Mouse (Mus musculus) limb, embryonic 15.5 days (tissue): ENCODE measurements around the gene Mrtfa. TPM values are rescaled to one million over a fixed set of nuclear protein-coding genes. Genes with fewer than 3 reads are reported as not detected.

Source experiments
- ATAC-seq: fragments of 200-750 bp; cut with Nextera tagmentation; 2 replicates; pipeline ENCODE4 v1.8.0; 2017; ENCODE audit warnings: low read depth, moderate TSS enrichment; ENCODE audit not compliant: insufficient number of reproducible peaks, low FRiP score, low TSS enrichment
- H3K27ac ChIP-seq: fragments of 300-500 bp; sonication (generic); 2 replicates; pipeline ENCODE4 v1.5.1; 2015; ENCODE audit warnings: moderate library complexity, mild to moderate bottlenecking, inconsistent platforms
- H3K27me3 ChIP-seq: fragments of 300-500 bp; sonication (generic); 2 replicates; pipeline ENCODE4 v1.6.1; 2015; ENCODE audit warnings: inconsistent platforms
- H3K36me3 ChIP-seq: fragments of 300-500 bp; sonication (generic); 2 replicates; pipeline ENCODE4 v1.6.1; 2015; ENCODE audit warnings: inconsistent platforms
- H3K4me1 ChIP-seq: fragments of 300-500 bp; sonication (generic); 2 replicates; pipeline ENCODE4 v1.6.1; 2015; ENCODE audit warnings: inconsistent platforms
- H3K4me2 ChIP-seq: fragments of 300-500 bp; sonication (generic); 2 replicates; pipeline ENCODE4 v1.6.1; 2015; ENCODE audit warnings: mild to moderate bottlenecking, inconsistent platforms
- H3K4me3 ChIP-seq: fragments of 300-500 bp; sonication (generic); 2 replicates; pipeline ENCODE4 v1.5.1; 2015; ENCODE audit warnings: mild to moderate bottlenecking, inconsistent platforms
- H3K9ac ChIP-seq: fragments of 300-500 bp; sonication (generic); 2 replicates; pipeline ENCODE4 v1.6.1; 2015; ENCODE audit warnings: inconsistent platforms
- H3K9me3 ChIP-seq: fragments of 300-500 bp; sonication (generic); 2 replicates; pipeline ENCODE4 v1.6.1; 2016; ENCODE audit warnings: inconsistent platforms
- WGBS: fragments of 180-500 bp; shearing (Covaris S2); methylation state at CpG from one replicate; pipeline ENCODE4 v1.1.7; 2015; 5-methylcytosine and 5-hydroxymethylcytosine counted together
- polyA plus RNA-seq: library from polyadenylated mRNA; unstranded; fragments of >200 nt; fragmentation: Nextera tagmentation; extraction: Ambion mirVana; gene quantifications from 2 replicates; pipeline ENCODE4 v1.2.1, GENCODE M21; 2015

Mrtfa gene
- 29.4 TPM in 2 replicates for polyA plus RNA-seq

DNA sequence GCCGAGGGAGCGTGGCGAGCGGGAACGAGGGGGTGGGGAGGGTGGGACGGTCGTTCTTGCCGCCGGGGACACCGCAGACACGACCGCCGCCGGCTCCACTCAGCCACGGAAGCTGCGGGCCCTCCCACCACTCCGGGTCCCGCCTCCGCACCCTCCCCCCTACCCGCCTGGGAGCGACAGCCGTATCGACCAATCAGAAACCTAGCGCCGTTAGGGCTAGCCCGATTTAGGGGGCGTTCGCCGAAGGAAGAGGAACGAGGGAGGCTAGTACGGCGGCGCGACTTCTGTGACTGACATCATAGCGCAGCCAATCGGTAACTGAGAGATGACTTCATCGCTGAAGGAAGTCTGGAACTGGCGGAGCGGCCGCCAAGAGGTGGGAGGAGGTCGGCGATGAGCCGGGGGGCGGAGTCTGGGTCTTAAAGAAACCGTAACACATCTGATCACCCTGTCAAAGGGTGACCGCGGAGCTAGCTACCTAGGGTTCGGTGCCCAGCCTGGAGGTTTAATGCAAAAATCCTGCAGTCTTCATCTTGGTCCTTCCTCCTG is at the start of gene Mrtfa:
Gene Mrtfa (minus strand): TSS at position 128 of the 549 bp plus-strand sequence.
- under 1% methylated on average over 48 of the region's 48 CpGs for WGBS
- peak; percentile 99 for ATAC-seq
- Histone ChIP-seq H3K9ac (peak within 1 kb of the TSS; percentile 85), H3K4me1 (peaks cover 34% of the 10 kb centered on the region), H3K4me2 (peak within 1 kb of the TSS; percentile 73), H3K4me3 (peak within 1 kb of the TSS; percentile 92), H3K27ac (peak within 1 kb of the TSS; percentile 82), H3K27me3 (no peaks in the 10 kb centered on the region), H3K9me3 (no peaks in the 10 kb centered on the region), H3K36me3 (no peaks in the 10 kb centered on the region)

DNA sequence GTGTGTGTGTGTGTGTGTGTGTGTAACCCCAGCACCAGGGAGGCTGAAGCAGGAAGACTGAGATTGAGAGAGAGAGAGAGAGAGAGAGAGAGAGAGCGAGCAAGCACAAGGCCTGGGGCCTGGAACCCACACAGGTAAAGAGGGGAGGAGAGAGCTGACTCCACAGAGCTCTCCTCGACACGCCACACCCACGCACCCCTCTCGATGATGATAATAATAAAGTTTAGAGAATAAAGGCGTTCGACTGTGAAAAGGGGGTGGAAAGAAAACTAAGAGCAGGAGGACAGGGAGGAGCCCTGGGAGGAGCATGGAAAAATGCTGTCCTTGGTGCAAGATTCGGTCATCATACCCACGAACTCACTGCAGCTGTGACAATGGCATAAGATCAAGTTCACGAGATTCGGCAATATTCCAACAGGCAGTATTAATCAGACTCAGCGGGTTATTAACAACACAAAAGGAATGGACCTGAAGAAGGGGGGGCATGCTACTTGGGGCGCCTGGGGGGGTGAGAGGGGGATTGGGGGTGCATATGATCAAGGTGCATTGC is 49.3 kb upstream of the Mrtfa start:
- no peak for ATAC-seq
- H3K4me1 ChIP-seq: peaks cover 11% of the 10 kb centered on the region
- no peak overlapping the region for H3K9ac ChIP-seq
- H3K4me2 ChIP-seq: no peak overlapping the region
- no peaks in the 10 kb centered on the region for H3K36me3 ChIP-seq
- H3K4me3 ChIP-seq: no peak overlapping the region
- 62% methylated on average over 13 of the region's 13 CpGs for WGBS
- H3K27me3 ChIP-seq: peaks cover 31% of the 10 kb centered on the region
- H3K9me3 ChIP-seq: no peaks in the 10 kb centered on the region
- no peak overlapping the region for H3K27ac ChIP-seq

GRCm38 (mm10) chr15:81239261-81239660 is 48.7 kb upstream of the Mrtfa start:
- Histone ChIP-seq H3K27ac (no peak overlapping the region), H3K9ac (no peak overlapping the region), H3K4me1 (peaks cover 11% of the 10 kb centered on the region), H3K9me3 (no peaks in the 10 kb centered on the region), H3K4me3 (no peak overlapping the region), H3K36me3 (no peaks in the 10 kb centered on the region), H3K27me3 (peaks cover 36% of the 10 kb centered on the region), H3K4me2 (no peak overlapping the region)
- no peak for ATAC-seq
- 19% methylated on average over 7 of the region's 7 CpGs for WGBS

DNA sequence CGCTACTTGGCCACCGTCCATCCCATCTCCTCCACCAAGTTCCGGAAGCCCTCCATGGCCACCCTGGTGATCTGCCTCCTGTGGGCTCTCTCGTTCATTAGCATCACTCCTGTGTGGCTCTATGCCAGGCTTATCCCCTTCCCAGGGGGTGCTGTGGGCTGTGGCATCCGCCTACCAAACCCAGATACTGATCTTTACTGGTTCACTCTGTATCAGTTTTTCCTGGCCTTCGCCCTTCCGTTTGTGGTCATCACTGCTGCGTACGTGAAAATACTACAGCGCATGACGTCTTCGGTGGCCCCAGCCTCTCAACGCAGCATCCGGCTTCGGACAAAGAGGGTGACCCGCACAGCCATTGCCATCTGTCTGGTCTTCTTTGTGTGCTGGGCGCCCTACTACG is 46.9 kb upstream of the Mrtfa start:
- Histone ChIP-seq H3K27ac (no peak overlapping the region), H3K9me3 (no peaks in the 10 kb centered on the region), H3K36me3 (no peaks in the 10 kb centered on the region), H3K4me3 (no peak overlapping the region), H3K9ac (no peak overlapping the region), H3K4me2 (no peak overlapping the region), H3K4me1 (peaks cover 11% of the 10 kb centered on the region), H3K27me3 (peaks cover 36% of the 10 kb centered on the region)
- no peak for ATAC-seq
- WGBS: 91% methylated on average over 18 of the region's 18 CpGs

DNA sequence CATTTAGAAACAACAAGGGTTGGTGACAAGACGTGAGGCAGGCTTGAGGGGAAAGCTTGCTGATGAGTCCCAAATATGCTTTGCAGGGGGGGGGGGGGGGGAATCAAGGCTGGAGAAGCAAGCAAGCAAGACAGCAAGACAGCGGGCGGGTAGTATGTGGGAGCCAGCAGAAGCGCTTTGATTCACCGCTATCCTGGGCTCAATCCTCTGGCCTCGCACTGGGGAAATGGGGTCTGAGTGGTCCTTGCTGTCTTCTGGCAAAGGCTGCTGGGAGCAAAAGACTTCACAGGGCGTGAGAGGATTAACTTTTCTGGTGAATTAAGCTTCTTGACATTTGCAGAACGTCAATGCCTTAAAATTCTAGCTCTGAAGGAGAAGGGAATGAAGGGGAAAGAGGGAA is 45.5 kb upstream of the Mrtfa start:
- H3K27ac ChIP-seq: no peak overlapping the region
- peak overlapping the region; percentile 41 for H3K4me3 ChIP-seq
- no peak for ATAC-seq
- peaks cover 36% of the 10 kb centered on the region for H3K27me3 ChIP-seq
- H3K9ac ChIP-seq: no peak overlapping the region
- 7% methylated on average over 8 of the region's 8 CpGs for WGBS
- H3K36me3 ChIP-seq: no peaks in the 10 kb centered on the region
- no peaks in the 10 kb centered on the region for H3K9me3 ChIP-seq
- peak overlapping the region; percentile 83 for H3K4me2 ChIP-seq
- H3K4me1 ChIP-seq: peaks cover 11% of the 10 kb centered on the region

DNA sequence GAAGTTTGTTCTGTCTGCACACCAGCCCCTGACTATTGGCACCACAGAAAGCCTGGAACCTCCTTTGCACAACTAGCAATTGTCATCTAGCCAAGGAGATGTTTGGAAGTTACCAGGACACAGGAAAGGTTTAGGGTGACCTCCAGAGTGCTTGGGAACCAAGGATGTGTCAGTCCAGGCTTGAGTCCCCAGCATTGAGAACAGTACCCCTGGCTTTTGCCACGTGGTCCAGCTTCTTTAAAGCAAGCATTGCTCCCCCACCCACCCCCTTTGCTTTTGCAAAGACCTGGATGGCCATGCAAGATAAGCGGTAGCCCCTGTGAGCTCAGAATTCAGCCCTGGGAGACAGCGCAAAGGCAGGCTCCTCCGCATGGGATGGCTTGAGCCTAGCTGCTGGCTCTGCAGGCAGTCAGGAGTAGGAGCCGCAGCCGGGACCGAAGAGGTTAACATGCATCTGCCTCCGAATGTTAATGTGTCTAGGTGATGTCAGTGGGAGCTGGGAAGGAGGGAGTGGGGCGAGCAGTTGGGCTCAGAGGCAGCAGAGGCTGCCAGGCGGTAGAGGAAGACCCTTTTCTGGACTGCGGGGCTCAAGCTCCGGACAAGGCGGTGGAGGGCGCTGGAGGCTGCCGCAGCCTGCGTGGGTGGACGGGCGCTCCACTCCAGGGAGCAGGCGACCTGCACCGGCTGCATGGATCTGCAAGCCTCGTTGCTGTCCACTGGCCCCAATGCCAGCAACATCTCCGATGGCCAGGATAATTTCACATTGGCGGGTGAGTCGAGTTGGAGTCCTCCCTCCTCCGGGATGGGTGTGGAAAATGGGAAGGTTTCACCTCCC is 44.7 kb upstream of the Mrtfa start, which contains the start of gene Mchr1:
Gene Mchr1 (plus strand): TSS at position 414 of the 835 bp plus-strand sequence.
- no peak within 1 kb of the TSS for H3K27ac ChIP-seq
- H3K36me3 ChIP-seq: no peaks in the 10 kb centered on the region
- 2% methylated on average over 25 of the region's 25 CpGs for WGBS
- H3K4me1 ChIP-seq: peaks cover 11% of the 10 kb centered on the region
- H3K27me3 ChIP-seq: peaks cover 36% of the 10 kb centered on the region
- no peaks in the 10 kb centered on the region for H3K9me3 ChIP-seq
- ATAC-seq: peak; percentile 55; the same call in 1 of the 2 replicates
- H3K4me2 ChIP-seq: peak within 1 kb of the TSS; percentile 83
- peak within 1 kb of the TSS; percentile 41 for H3K4me3 ChIP-seq
- H3K9ac ChIP-seq: 0 out of 2 replicates have a peak within 1 kb of the TSS, but pooled peaks have one; percentile 1

DNA sequence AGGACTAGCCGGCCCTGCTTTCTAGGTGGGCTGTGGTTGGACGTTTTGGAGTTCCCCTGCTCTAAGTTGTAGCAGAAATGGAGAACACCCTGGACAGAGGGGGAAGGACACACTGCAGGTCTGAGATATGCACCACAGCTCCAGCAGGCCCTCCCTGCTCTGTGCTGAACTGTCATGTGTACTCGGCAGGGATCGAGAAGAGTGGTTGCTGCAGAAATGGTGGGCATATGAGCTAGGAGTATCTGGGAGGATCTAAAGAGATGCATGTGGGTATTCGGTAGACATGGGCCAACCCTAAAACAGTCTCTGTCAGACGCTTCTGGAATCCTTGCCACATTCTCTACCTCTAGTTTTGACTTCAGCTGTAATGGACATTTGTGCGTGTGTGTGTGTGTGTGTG is 40.8 kb upstream of the Mrtfa start:
- Histone ChIP-seq H3K4me2 (no peak overlapping the region), H3K27me3 (peaks cover 13% of the 10 kb centered on the region), H3K9me3 (no peaks in the 10 kb centered on the region), H3K9ac (no peak overlapping the region), H3K36me3 (no peaks in the 10 kb centered on the region), H3K4me1 (peaks cover 11% of the 10 kb centered on the region), H3K27ac (no peak overlapping the region), H3K4me3 (no peak overlapping the region)
- WGBS: 78% methylated on average over 7 of the region's 7 CpGs
- no peak for ATAC-seq

DNA sequence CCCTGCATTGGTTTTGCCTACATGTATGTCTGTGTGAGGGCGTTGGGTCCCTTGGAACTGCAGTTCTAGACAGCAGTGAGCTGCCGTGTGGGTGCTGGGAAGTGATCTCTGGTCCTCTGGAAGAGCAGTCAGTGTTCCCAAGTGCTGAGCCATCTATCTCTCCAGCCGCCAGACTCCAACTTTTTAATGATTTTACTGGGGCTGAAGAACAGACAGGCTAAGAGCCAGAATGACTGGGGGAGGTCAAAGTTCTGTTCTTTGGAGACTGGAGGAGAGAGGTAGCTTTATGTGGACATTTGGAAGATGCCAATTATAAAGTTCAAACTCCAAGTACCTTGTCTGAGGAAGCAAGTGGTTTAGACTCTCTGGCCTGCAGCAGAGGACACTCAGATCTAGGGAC is 39.2 kb upstream of the Mrtfa start:
- H3K36me3 ChIP-seq: no peaks in the 10 kb centered on the region
- WGBS: 62% methylated on average over 3 of the region's 3 CpGs
- H3K4me2 ChIP-seq: no peak overlapping the region
- no peaks in the 10 kb centered on the region for H3K9me3 ChIP-seq
- no peaks in the 10 kb centered on the region for H3K4me1 ChIP-seq
- ATAC-seq: no peak
- H3K27ac ChIP-seq: no peak overlapping the region
- no peak overlapping the region for H3K4me3 ChIP-seq
- H3K9ac ChIP-seq: no peak overlapping the region
- H3K27me3 ChIP-seq: peaks cover 4% of the 10 kb centered on the region

GRCm38 (mm10) chr15:81228258-81228657 is 37.7 kb upstream of the Mrtfa start:
- Histone ChIP-seq H3K9ac (no peak overlapping the region), H3K36me3 (no peaks in the 10 kb centered on the region), H3K9me3 (no peaks in the 10 kb centered on the region), H3K27ac (no peak overlapping the region), H3K4me1 (no peaks in the 10 kb centered on the region), H3K27me3 (no peaks in the 10 kb centered on the region), H3K4me2 (no peak overlapping the region), H3K4me3 (no peak overlapping the region)
- 89% methylated on average over 3 of the region's 3 CpGs for WGBS
- ATAC-seq: no peak

DNA sequence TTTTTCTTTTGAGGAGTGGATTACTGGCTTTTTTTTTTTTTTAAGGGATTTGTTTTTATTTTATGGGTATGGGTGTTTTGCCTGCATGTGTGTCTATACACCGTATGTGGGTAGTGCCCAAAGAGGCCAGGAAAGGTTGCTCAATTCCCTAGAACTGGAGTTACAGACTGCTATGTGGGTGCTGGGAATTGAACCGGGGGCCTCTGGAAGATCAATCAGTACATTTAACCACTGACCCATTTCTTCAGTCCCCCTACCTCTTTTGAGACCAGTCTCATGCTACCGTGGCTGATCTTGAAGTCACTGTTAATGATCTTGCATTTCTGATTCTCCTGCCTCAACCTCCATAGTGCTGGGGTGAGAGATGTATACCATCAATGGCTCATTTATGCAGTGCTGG is 36.7 kb upstream of the Mrtfa start:
- Histone ChIP-seq H3K4me3 (no peak overlapping the region), H3K27me3 (no peaks in the 10 kb centered on the region), H3K36me3 (no peaks in the 10 kb centered on the region), H3K9me3 (no peaks in the 10 kb centered on the region), H3K4me1 (no peaks in the 10 kb centered on the region), H3K4me2 (no peak overlapping the region), H3K9ac (no peak overlapping the region), H3K27ac (no peak overlapping the region)
- ATAC-seq: no peak
- 73% methylated on average over 3 of the region's 3 CpGs for WGBS

- H3K9me3 ChIP-seq: no peaks in the 10 kb centered on the region
- no peak for ATAC-seq
- no peaks in the 10 kb centered on the region for H3K27me3 ChIP-seq
- no peak overlapping the region for H3K9ac ChIP-seq
- 74% methylated on average over 4 of the region's 4 CpGs for WGBS
- H3K27ac ChIP-seq: no peak overlapping the region
- no peaks in the 10 kb centered on the region for H3K4me1 ChIP-seq
- H3K4me2 ChIP-seq: no peak overlapping the region
- no peaks in the 10 kb centered on the region for H3K36me3 ChIP-seq
- no peak overlapping the region for H3K4me3 ChIP-seq
These were observed 36.2 kb upstream of the Mrtfa start for GRCm38 (mm10) chr15:81226796-81227195.

- 52% methylated on average over 6 of the region's 6 CpGs for WGBS
- Histone ChIP-seq H3K4me2 (no peak overlapping the region), H3K36me3 (no peaks in the 10 kb centered on the region), H3K27ac (no peak overlapping the region), H3K27me3 (no peaks in the 10 kb centered on the region), H3K4me1 (no peaks in the 10 kb centered on the region), H3K4me3 (no peak overlapping the region), H3K9ac (no peak overlapping the region), H3K9me3 (no peaks in the 10 kb centered on the region)
- ATAC-seq: no peak
These were observed 35.2 kb upstream of the Mrtfa start for GRCm38 (mm10) chr15:81225732-81226131.
